Mouse (Mus musculus): ENCODE results near the gene Dpf2. TPM values are rescaled to one million over a fixed set of nuclear protein-coding genes. Genes with fewer than 3 reads are reported as not detected.

Gene Dpf2
- total and polyA plus RNA-seq, 2 experiments = 10.3 to 40.0 TPM

DNA sequence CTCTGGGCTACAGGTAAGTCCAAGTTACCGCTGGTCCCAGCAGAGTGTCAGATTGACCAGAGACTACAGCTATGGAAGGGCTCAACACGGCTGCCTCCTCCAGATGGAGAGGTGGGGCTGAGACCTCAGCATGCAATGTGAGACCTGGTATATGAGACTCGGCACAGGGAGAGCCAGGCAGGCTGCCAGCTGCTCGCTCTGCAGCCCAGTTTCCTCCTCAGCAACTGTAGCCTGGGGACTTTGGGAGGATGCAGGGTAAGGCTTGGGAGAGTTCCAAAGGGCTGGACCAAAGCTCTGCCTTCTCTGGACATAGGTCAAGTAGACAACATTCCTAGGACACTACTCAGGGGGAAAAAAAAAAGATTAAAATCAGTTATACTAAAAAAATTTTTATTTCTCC is 27.4 kb upstream of the Dpf2 start:
- 81% methylated on average over 4 of the region's 4 CpGs for WGBS
- no peak for DNase-seq (ENCODE audit: extremely low read depth, low read depth, low spot score)
- no peak overlapping the region for H3K4me3 ChIP-seq (ENCODE audit: insufficient read depth, low read depth, low read length)
- H3K36me3 ChIP-seq (ENCODE audit: control insufficient read depth, insufficient read depth, low read length) = no peaks in the 10 kb centered on the region
- H3K79me2 ChIP-seq (ENCODE audit: control insufficient read depth, insufficient read depth, low read length) = no peaks in the 10 kb centered on the region
- peaks cover 6% of the 10 kb centered on the region; the same call in 1 of the 2 replicates for H3K4me1 ChIP-seq (ENCODE audit: control insufficient read depth, insufficient read depth, low read length)
- no peak overlapping the region for H3K27ac ChIP-seq (replicated peaks; ENCODE audit: insufficient read depth, low read depth, low read length)
- no peaks in the 10 kb centered on the region for H3K27me3 ChIP-seq (ENCODE audit: control insufficient read depth, insufficient read depth, low read length)
- TF ChIP-seq POLR2A (IDR thresholded peaks at IDR 0.05; ENCODE audit: extremely low read depth, insufficient read depth, low read length) = no peak
- TF ChIP-seq CTCF (IDR thresholded peaks at IDR 0.05; ENCODE audit: low read depth, low read length) = no peak
- H3K9ac ChIP-seq (ENCODE audit: low read depth, low read length) = no peak overlapping the region

DNA sequence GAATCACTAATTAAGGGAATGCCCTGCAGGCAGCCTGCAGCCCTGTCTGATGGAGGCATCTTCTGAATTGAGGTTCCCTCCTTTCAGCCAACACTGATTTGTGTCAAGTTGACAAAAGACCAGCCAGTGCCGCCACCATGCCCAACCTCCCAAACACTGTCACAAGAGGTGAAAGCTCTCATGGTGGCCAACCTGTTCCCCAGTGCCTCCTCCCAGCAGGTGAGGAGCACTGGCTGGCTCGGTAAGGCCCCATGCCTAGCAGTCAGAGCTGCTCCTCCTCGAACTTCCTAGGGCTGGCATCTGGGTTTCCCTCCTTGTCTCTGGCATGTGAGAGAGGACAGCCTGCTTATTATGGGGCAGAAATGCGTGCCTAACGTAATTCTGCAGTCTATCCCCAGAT is 26.9 kb upstream of the Dpf2 start:
- no peak overlapping the region for H3K27ac ChIP-seq (replicated peaks; ENCODE audit: insufficient read depth, low read depth, low read length)
- DNase-seq (ENCODE audit: extremely low read depth, low read depth, low spot score) = no peak
- WGBS = 87% methylated on average over 5 of the region's 5 CpGs
- no peaks in the 10 kb centered on the region for H3K79me2 ChIP-seq (ENCODE audit: control insufficient read depth, insufficient read depth, low read length)
- H3K4me1 ChIP-seq (ENCODE audit: control insufficient read depth, insufficient read depth, low read length) = peaks cover 6% of the 10 kb centered on the region; the same call in 1 of the 2 replicates
- no peaks in the 10 kb centered on the region for H3K27me3 ChIP-seq (ENCODE audit: control insufficient read depth, insufficient read depth, low read length)
- H3K4me3 ChIP-seq (ENCODE audit: insufficient read depth, low read depth, low read length) = no peak overlapping the region
- no peaks in the 10 kb centered on the region for H3K36me3 ChIP-seq (ENCODE audit: control insufficient read depth, insufficient read depth, low read length)
- no peak for TF ChIP-seq CTCF (IDR thresholded peaks at IDR 0.05; ENCODE audit: low read depth, low read length)
- TF ChIP-seq POLR2A (IDR thresholded peaks at IDR 0.05; ENCODE audit: extremely low read depth, insufficient read depth, low read length) = no peak
- no peak overlapping the region for H3K9ac ChIP-seq (ENCODE audit: low read depth, low read length)

DNA sequence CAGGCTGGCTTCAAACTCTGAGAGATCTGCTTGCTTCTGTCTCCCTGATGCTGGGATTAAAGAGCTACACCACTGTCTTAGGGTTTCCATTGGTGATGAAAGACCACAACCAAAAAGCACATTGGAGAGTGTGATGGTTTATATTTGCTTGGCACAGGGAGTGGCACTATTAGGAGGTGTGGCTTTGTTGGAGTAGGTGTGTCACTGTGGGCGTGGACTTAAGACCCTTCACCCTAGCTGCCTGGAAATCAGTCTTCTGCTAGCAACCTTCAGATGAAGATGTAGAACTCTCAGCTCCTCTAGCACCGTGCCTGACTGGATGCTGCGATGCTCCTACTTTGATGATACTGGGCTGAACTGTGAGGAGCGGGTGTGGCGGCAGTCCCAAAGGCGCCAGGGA is 25.7 kb upstream of the Dpf2 start:
- no peak for DNase-seq (ENCODE audit: extremely low read depth, low read depth, low spot score)
- H3K9ac ChIP-seq (ENCODE audit: low read depth, low read length) = no peak overlapping the region
- H3K27me3 ChIP-seq (ENCODE audit: control insufficient read depth, insufficient read depth, low read length) = no peaks in the 10 kb centered on the region
- no peaks in the 10 kb centered on the region for H3K79me2 ChIP-seq (ENCODE audit: control insufficient read depth, insufficient read depth, low read length)
- H3K36me3 ChIP-seq (ENCODE audit: control insufficient read depth, insufficient read depth, low read length) = no peaks in the 10 kb centered on the region
- H3K27ac ChIP-seq (replicated peaks; ENCODE audit: insufficient read depth, low read depth, low read length) = no peak overlapping the region
- H3K4me3 ChIP-seq (ENCODE audit: insufficient read depth, low read depth, low read length) = no peak overlapping the region
- H3K4me1 ChIP-seq (ENCODE audit: control insufficient read depth, insufficient read depth, low read length) = peaks cover 6% of the 10 kb centered on the region; the same call in 1 of the 2 replicates
- 95% methylated on average over 6 of the region's 6 CpGs for WGBS
- no peak for TF ChIP-seq CTCF (IDR thresholded peaks at IDR 0.05; ENCODE audit: low read depth, low read length)
- no peak for TF ChIP-seq POLR2A (IDR thresholded peaks at IDR 0.05; ENCODE audit: extremely low read depth, insufficient read depth, low read length)

- DNase-seq (ENCODE audit: extremely low read depth, low read depth, low spot score) = no peak
- TF ChIP-seq POLR2A (IDR thresholded peaks at IDR 0.05; ENCODE audit: extremely low read depth, insufficient read depth, low read length) = no peak
- no peak for TF ChIP-seq CTCF (IDR thresholded peaks at IDR 0.05; ENCODE audit: low read depth, low read length)
- Histone ChIP-seq H3K4me3 (ENCODE audit: insufficient read depth, low read depth, low read length) (no peak overlapping the region), H3K79me2 (ENCODE audit: control insufficient read depth, insufficient read depth, low read length) (no peaks in the 10 kb centered on the region), H3K9ac (ENCODE audit: low read depth, low read length) (no peak overlapping the region), H3K27me3 (ENCODE audit: control insufficient read depth, insufficient read depth, low read length) (no peaks in the 10 kb centered on the region), H3K4me1 (ENCODE audit: control insufficient read depth, insufficient read depth, low read length) (peaks cover 6% of the 10 kb centered on the region; the same call in 1 of the 2 replicates), H3K36me3 (ENCODE audit: control insufficient read depth, insufficient read depth, low read length) (no peaks in the 10 kb centered on the region), H3K27ac (replicated peaks; ENCODE audit: insufficient read depth, low read depth, low read length) (0 out of 2 replicates have a peak overlapping the region, but pooled peaks have one; percentile 22)
- WGBS = 43% methylated on average over 14 of the region's 14 CpGs
Observed at GRCm38 (mm10) chr19:5937836-5938406, 25.1 kb upstream of the Dpf2 start.

- H3K4me1 ChIP-seq (ENCODE audit: control insufficient read depth, insufficient read depth, low read length) = peaks cover 6% of the 10 kb centered on the region; the same call in 1 of the 2 replicates
- no peak overlapping the region for H3K9ac ChIP-seq (ENCODE audit: low read depth, low read length)
- peak overlapping the region; percentile 11; the same call in 1 of the 2 replicates for H3K27ac ChIP-seq (replicated peaks; ENCODE audit: insufficient read depth, low read depth, low read length)
- no peaks in the 10 kb centered on the region for H3K36me3 ChIP-seq (ENCODE audit: control insufficient read depth, insufficient read depth, low read length)
- H3K27me3 ChIP-seq (ENCODE audit: control insufficient read depth, insufficient read depth, low read length) = no peaks in the 10 kb centered on the region
- DNase-seq (ENCODE audit: extremely low read depth, low read depth, low spot score) = no peak
- 69% methylated on average over 21 of the region's 21 CpGs for WGBS
- TF ChIP-seq POLR2A (IDR thresholded peaks at IDR 0.05; ENCODE audit: extremely low read depth, insufficient read depth, low read length) (no peak), CTCF (IDR thresholded peaks at IDR 0.05; ENCODE audit: low read depth, low read length) (no peak)
- no peaks in the 10 kb centered on the region for H3K79me2 ChIP-seq (ENCODE audit: control insufficient read depth, insufficient read depth, low read length)
- H3K4me3 ChIP-seq (ENCODE audit: insufficient read depth, low read depth, low read length) = no peak overlapping the region
Observed at GRCm38 (mm10) chr19:5937095-5937835, 24.5 kb upstream of the Dpf2 start.

GRCm38 (mm10) chr19:5935691-5936090 is 22.9 kb upstream of the Dpf2 start:
- no peak for DNase-seq (ENCODE audit: extremely low read depth, low read depth, low spot score)
- H3K4me1 ChIP-seq (ENCODE audit: control insufficient read depth, insufficient read depth, low read length) = peaks cover 6% of the 10 kb centered on the region; the same call in 1 of the 2 replicates
- TF ChIP-seq POLR2A (IDR thresholded peaks at IDR 0.05; ENCODE audit: extremely low read depth, insufficient read depth, low read length) (no peak), CTCF (IDR thresholded peaks at IDR 0.05; ENCODE audit: low read depth, low read length) (no peak)
- H3K4me3 ChIP-seq (ENCODE audit: insufficient read depth, low read depth, low read length) = no peak overlapping the region
- H3K79me2 ChIP-seq (ENCODE audit: control insufficient read depth, insufficient read depth, low read length) = no peaks in the 10 kb centered on the region
- H3K36me3 ChIP-seq (ENCODE audit: control insufficient read depth, insufficient read depth, low read length) = no peaks in the 10 kb centered on the region
- H3K27me3 ChIP-seq (ENCODE audit: control insufficient read depth, insufficient read depth, low read length) = no peaks in the 10 kb centered on the region
- peak overlapping the region; percentile 37 for H3K27ac ChIP-seq (replicated peaks; ENCODE audit: insufficient read depth, low read depth, low read length)
- WGBS = 71% methylated on average over 5 of the region's 5 CpGs
- no peak overlapping the region for H3K9ac ChIP-seq (ENCODE audit: low read depth, low read length)
